Mouse (Mus musculus) lung, postnatal 14 days (tissue): ENCODE data around the gene Otx1.
A peak's percentile ranks its signal among the peaks of the same experiment; 100 is the strongest.

Experiments used
- DNase-seq: peaks from one replicate; pipeline ENCODE4 v3.0.0; 2021

Otx1 gene

GRCm38 (mm10) chr11:21998141-21999047 is 4.3 kb downstream of the Otx1 start:
- no peak for DNase-seq

- DNase-seq, result peak; percentile 2
These were observed 5.0 kb downstream of the Otx1 start for GRCm38 (mm10) chr11:21997561-21998140.

GRCm38 (mm10) chr11:21996661-21997560 is 5.8 kb downstream of the Otx1 start:
- peak; percentile 11 for DNase-seq

- DNase-seq, result no peak
These were observed 6.4 kb downstream of the Otx1 start for GRCm38 (mm10) chr11:21996325-21996647.

GRCm38 (mm10) chr11:21995534-21996324 is 7.0 kb downstream of the Otx1 start:
- DNase-seq, result no peak

GRCm38 (mm10) chr11:21994377-21995370 is 8.0 kb downstream of the Otx1 start:
- DNase-seq, result peak; percentile 5

- peak; percentile 35 for DNase-seq
These were observed 8.9 kb downstream of the Otx1 start for GRCm38 (mm10) chr11:21993597-21994376.

- DNase-seq, result no peak
These were observed 9.7 kb downstream of the Otx1 start for GRCm38 (mm10) chr11:21992761-21993596.

- no peak for DNase-seq
These were observed 14.2 kb downstream of the Otx1 start for GRCm38 (mm10) chr11:21988398-21988946.

- no peak for DNase-seq
These were observed 17.6 kb downstream of the Otx1 start for GRCm38 (mm10) chr11:21985118-21985517.

- no peak for DNase-seq
These were observed 28.6 kb downstream of the Otx1 start for GRCm38 (mm10) chr11:21974005-21974531.

GRCm38 (mm10) chr11:21973597-21973996 is 29.1 kb downstream of the Otx1 start:
- no peak for DNase-seq

- no peak for DNase-seq
These were observed 33.8 kb downstream of the Otx1 start for GRCm38 (mm10) chr11:21968922-21969321.

- DNase-seq, result no peak
These were observed 47.5 kb downstream of the Otx1 start for GRCm38 (mm10) chr11:21955167-21955566.

GRCm38 (mm10) chr11:21951657-21952237 is 51.0 kb downstream of the Otx1 start:
- no peak for DNase-seq

- DNase-seq, result no peak
These were observed 52.6 kb downstream of the Otx1 start for GRCm38 (mm10) chr11:21950094-21950493.
